In genomic region chr9:75285363-75285762, GRCm38 (mm10) we compare ENCODE assay signal across 14 mouse cellular contexts.
"Had no signal": no experiment of that assay in that cellular context is flagged by ENCODE, and none has a peak within 500 bp of the region (broad histone marks: within the 10 kb centered on the region; RNA-seq: fewer than 3 reads in every experiment).

No protein-coding gene starts in this region.

- H3K27me3 ChIP-seq: lung, embryonic 15.5 days; neural tube, embryonic 15.5 days had no signal

- H3K4me3 ChIP-seq: kidney, embryonic 15.5 days; limb, embryonic 10.5 days; liver, embryonic 13.5 days; lung, embryonic 15.5 days; myocyte; neural tube, embryonic 15.5 days had no signal

- H3K9ac ChIP-seq: kidney, embryonic 15.5 days; liver, embryonic 13.5 days; lung, embryonic 15.5 days; neural tube, embryonic 15.5 days had no signal

- H3K36me3 ChIP-seq: kidney, embryonic 15.5 days; limb, embryonic 10.5 days; liver, embryonic 13.5 days; neural tube, embryonic 15.5 days had no signal

- H3K4me2 ChIP-seq: kidney, embryonic 15.5 days; liver, embryonic 13.5 days; lung, embryonic 15.5 days; neural tube, embryonic 15.5 days had no signal

- H3K27ac ChIP-seq: kidney, embryonic 15.5 days; limb, embryonic 10.5 days; liver, embryonic 13.5 days; lung, embryonic 15.5 days; neural tube, embryonic 15.5 days had no signal

- H3K9me3 ChIP-seq: kidney, embryonic 15.5 days; limb, embryonic 10.5 days; liver, embryonic 13.5 days; lung, embryonic 15.5 days; neural tube, embryonic 15.5 days had no signal

- DNase-seq: kidney, adult 11 months; kidney, postnatal 25 days; layer of hippocampus, adult 9-11 months; liver, embryonic 13.5 days; midbrain, embryonic 14.5 days; right cerebral cortex, adult 18-20 months; right cerebral cortex, postnatal 25 days; thymus, adult 18-20 months; thymus, postnatal 14 days had no signal

- H3K4me1 ChIP-seq: kidney, embryonic 15.5 days; limb, embryonic 10.5 days; liver, embryonic 13.5 days; lung, embryonic 15.5 days; neural tube, embryonic 15.5 days had no signal
